Mouse (Mus musculus) limb, embryonic 15.5 days (tissue): Measurements from ENCODE around the gene Hrh3. TPM values are rescaled to one million over a fixed set of nuclear protein-coding genes. Genes with fewer than 3 reads are reported as not detected.

Experiments
- ATAC-seq: fragments of 200-750 bp; cut with Nextera tagmentation; 2 replicates; pipeline ENCODE4 v1.8.0; 2017; ENCODE audit warnings: low read depth, moderate TSS enrichment; ENCODE audit not compliant: insufficient number of reproducible peaks, low FRiP score, low TSS enrichment
- H3K27ac ChIP-seq: fragments of 300-500 bp; sonication (generic); 2 replicates; pipeline ENCODE4 v1.5.1; 2015; ENCODE audit warnings: moderate library complexity, mild to moderate bottlenecking, inconsistent platforms
- H3K27me3 ChIP-seq: fragments of 300-500 bp; sonication (generic); 2 replicates; pipeline ENCODE4 v1.6.1; 2015; ENCODE audit warnings: inconsistent platforms
- H3K36me3 ChIP-seq: fragments of 300-500 bp; sonication (generic); 2 replicates; pipeline ENCODE4 v1.6.1; 2015; ENCODE audit warnings: inconsistent platforms
- H3K4me1 ChIP-seq: fragments of 300-500 bp; sonication (generic); 2 replicates; pipeline ENCODE4 v1.6.1; 2015; ENCODE audit warnings: inconsistent platforms
- H3K4me2 ChIP-seq: fragments of 300-500 bp; sonication (generic); 2 replicates; pipeline ENCODE4 v1.6.1; 2015; ENCODE audit warnings: mild to moderate bottlenecking, inconsistent platforms
- H3K4me3 ChIP-seq: fragments of 300-500 bp; sonication (generic); 2 replicates; pipeline ENCODE4 v1.5.1; 2015; ENCODE audit warnings: mild to moderate bottlenecking, inconsistent platforms
- H3K9ac ChIP-seq: fragments of 300-500 bp; sonication (generic); 2 replicates; pipeline ENCODE4 v1.6.1; 2015; ENCODE audit warnings: inconsistent platforms
- H3K9me3 ChIP-seq: fragments of 300-500 bp; sonication (generic); 2 replicates; pipeline ENCODE4 v1.6.1; 2016; ENCODE audit warnings: inconsistent platforms
- WGBS: fragments of 180-500 bp; shearing (Covaris S2); methylation state at CpG from one replicate; pipeline ENCODE4 v1.1.7; 2015; 5-methylcytosine and 5-hydroxymethylcytosine counted together
- polyA plus RNA-seq: library from polyadenylated mRNA; unstranded; fragments of >200 nt; fragmentation: Nextera tagmentation; extraction: Ambion mirVana; gene quantifications from 2 replicates; pipeline ENCODE4 v1.2.1, GENCODE M21; 2015

The Hrh3 gene
- polyA plus RNA-seq, 1 experiment from 2014 or later = not detected

- WGBS = 1% methylated on average over 57 of the region's 57 CpGs
- no peak overlapping the region for H3K9ac ChIP-seq
These were observed 924 bp downstream of the Hrh3 start for GRCm38 (mm10) chr2:180103151-180103977.

GRCm38 (mm10) chr2:180099529-180099928 lies 4.8 kb downstream of the Hrh3 start:
- no peak overlapping the region for H3K4me3 ChIP-seq
- peaks cover 21% of the 10 kb centered on the region for H3K4me1 ChIP-seq
- no peak overlapping the region for H3K9ac ChIP-seq
- no peaks in the 10 kb centered on the region for H3K36me3 ChIP-seq
- WGBS = 3% methylated on average over 15 of the region's 15 CpGs
- no peak overlapping the region for H3K27ac ChIP-seq
- no peak overlapping the region for H3K4me2 ChIP-seq
- no peak for ATAC-seq
- peaks cover 79% of the 10 kb centered on the region for H3K27me3 ChIP-seq
- no peaks in the 10 kb centered on the region for H3K9me3 ChIP-seq

More at GRCm38 (mm10) chr2:180103151-180103977, 924 bp downstream of the Hrh3 start:
- no peak for ATAC-seq
- peak overlapping the region; percentile 97 for H3K4me2 ChIP-seq
- no peaks in the 10 kb centered on the region for H3K36me3 ChIP-seq
- peak overlapping the region; percentile 49 for H3K4me3 ChIP-seq
- peaks cover 23% of the 10 kb centered on the region for H3K4me1 ChIP-seq
- H3K9me3 ChIP-seq = no peaks in the 10 kb centered on the region
- peaks cover 76% of the 10 kb centered on the region for H3K27me3 ChIP-seq
- H3K27ac ChIP-seq = no peak overlapping the region

GRCm38 (mm10) chr2:180098167-180098566 lies 6.1 kb downstream of the Hrh3 start:
- WGBS = 34% methylated on average over 5 of the region's 5 CpGs
- H3K4me3 ChIP-seq = no peak overlapping the region
- H3K27me3 ChIP-seq = peaks cover 66% of the 10 kb centered on the region

GRCm38 (mm10) chr2:180097585-180097984 lies 6.7 kb downstream of the Hrh3 start:
- Histone ChIP-seq H3K9me3 (no peaks in the 10 kb centered on the region), H3K4me1 (peaks cover 6% of the 10 kb centered on the region), H3K4me3 (no peak overlapping the region), H3K27ac (no peak overlapping the region), H3K9ac (no peak overlapping the region), H3K27me3 (peaks cover 60% of the 10 kb centered on the region), H3K4me2 (no peak overlapping the region), H3K36me3 (no peaks in the 10 kb centered on the region)
- 44% methylated on average over 3 of the region's 3 CpGs for WGBS
- ATAC-seq = no peak

More at GRCm38 (mm10) chr2:180098167-180098566, 6.1 kb downstream of the Hrh3 start:
- no peaks in the 10 kb centered on the region for H3K9me3 ChIP-seq
- peaks cover 7% of the 10 kb centered on the region for H3K4me1 ChIP-seq
- no peak overlapping the region for H3K27ac ChIP-seq
- no peak overlapping the region for H3K9ac ChIP-seq
- no peak for ATAC-seq
- H3K4me2 ChIP-seq = no peak overlapping the region
- H3K36me3 ChIP-seq = no peaks in the 10 kb centered on the region

GRCm38 (mm10) chr2:180095711-180096110 lies 8.6 kb downstream of the Hrh3 start:
- no peak for ATAC-seq
- H3K4me3 ChIP-seq = no peak overlapping the region
- H3K27ac ChIP-seq = no peak overlapping the region
- no peak overlapping the region for H3K9ac ChIP-seq
- peaks cover 41% of the 10 kb centered on the region for H3K27me3 ChIP-seq
- 39% methylated on average over 5 of the region's 5 CpGs for WGBS
- H3K9me3 ChIP-seq = no peaks in the 10 kb centered on the region
- H3K36me3 ChIP-seq = no peaks in the 10 kb centered on the region
- H3K4me1 ChIP-seq = peaks cover 6% of the 10 kb centered on the region
- H3K4me2 ChIP-seq = no peak overlapping the region

- ATAC-seq = peak; percentile 53; the same call in 1 of the 2 replicates
- no peak overlapping the region for H3K4me2 ChIP-seq
- no peaks in the 10 kb centered on the region for H3K9me3 ChIP-seq
- H3K36me3 ChIP-seq = 0 out of 2 replicates have a peak, but pooled peaks cover 9% of the 10 kb centered on the region
- 57% methylated on average over 11 of the region's 11 CpGs for WGBS
- peaks cover 2% of the 10 kb centered on the region; the same call in 1 of the 2 replicates for H3K27me3 ChIP-seq
- no peak overlapping the region for H3K4me3 ChIP-seq
- no peak overlapping the region for H3K27ac ChIP-seq
- no peak overlapping the region for H3K9ac ChIP-seq
- no peaks in the 10 kb centered on the region for H3K4me1 ChIP-seq
These were observed 14.0 kb downstream of the Hrh3 start for GRCm38 (mm10) chr2:180090285-180090684.

- H3K4me1 ChIP-seq = no peaks in the 10 kb centered on the region
- 83% methylated on average over 4 of the region's 4 CpGs for WGBS
- no peak for ATAC-seq
- peaks cover 18% of the 10 kb centered on the region for H3K36me3 ChIP-seq
- H3K9me3 ChIP-seq = no peaks in the 10 kb centered on the region
- H3K9ac ChIP-seq = no peak overlapping the region
- no peak overlapping the region for H3K4me3 ChIP-seq
- H3K4me2 ChIP-seq = no peak overlapping the region
- H3K27me3 ChIP-seq = 0 out of 2 replicates have a peak, but pooled peaks cover 2% of the 10 kb centered on the region
- H3K27ac ChIP-seq = no peak overlapping the region
These were observed 16.8 kb downstream of the Hrh3 start for GRCm38 (mm10) chr2:180087472-180087871.

- Histone ChIP-seq H3K4me2 (no peak overlapping the region), H3K27me3 (0 out of 2 replicates have a peak, but pooled peaks cover 2% of the 10 kb centered on the region), H3K4me1 (no peaks in the 10 kb centered on the region), H3K4me3 (no peak overlapping the region), H3K36me3 (peaks cover 23% of the 10 kb centered on the region), H3K9me3 (no peaks in the 10 kb centered on the region), H3K27ac (no peak overlapping the region), H3K9ac (no peak overlapping the region)
- WGBS = 78% methylated on average over 5 of the region's 5 CpGs
- no peak for ATAC-seq
These were observed 17.7 kb downstream of the Hrh3 start for GRCm38 (mm10) chr2:180086637-180087027.

- H3K36me3 ChIP-seq = peaks cover 23% of the 10 kb centered on the region
- H3K4me1 ChIP-seq = no peaks in the 10 kb centered on the region
- no peak overlapping the region for H3K4me2 ChIP-seq
- no peak overlapping the region for H3K27ac ChIP-seq
- no peak overlapping the region for H3K4me3 ChIP-seq
- 0 out of 2 replicates have a peak, but pooled peaks cover 2% of the 10 kb centered on the region for H3K27me3 ChIP-seq
- 68% methylated on average over 16 of the region's 16 CpGs for WGBS
- H3K9me3 ChIP-seq = no peaks in the 10 kb centered on the region
- no peak overlapping the region for H3K9ac ChIP-seq
- no peak for ATAC-seq
These were observed 18.2 kb downstream of the Hrh3 start for GRCm38 (mm10) chr2:180085926-180086636.

- ATAC-seq = no peak
- Histone ChIP-seq H3K9ac (no peak overlapping the region), H3K36me3 (peaks cover 29% of the 10 kb centered on the region), H3K4me1 (no peaks in the 10 kb centered on the region), H3K27ac (no peak overlapping the region), H3K4me3 (no peak overlapping the region), H3K27me3 (no peaks in the 10 kb centered on the region), H3K4me2 (no peak overlapping the region), H3K9me3 (no peaks in the 10 kb centered on the region)
- 24% methylated on average over 3 of the region's 3 CpGs for WGBS
These were observed 19.7 kb downstream of the Hrh3 start for GRCm38 (mm10) chr2:180084565-180084964.

GRCm38 (mm10) chr2:180083063-180083462 lies 21.2 kb downstream of the Hrh3 start:
- Histone ChIP-seq H3K36me3 (peaks cover 38% of the 10 kb centered on the region), H3K4me2 (no peak overlapping the region), H3K9me3 (no peaks in the 10 kb centered on the region), H3K27ac (no peak overlapping the region), H3K4me1 (no peaks in the 10 kb centered on the region), H3K4me3 (no peak overlapping the region), H3K9ac (no peak overlapping the region), H3K27me3 (no peaks in the 10 kb centered on the region)
- 88% methylated on average over 10 of the region's 10 CpGs for WGBS
- no peak for ATAC-seq

GRCm38 (mm10) chr2:180080680-180081079 lies 23.6 kb downstream of the Hrh3 start:
- WGBS = 93% methylated on average over 8 of the region's 8 CpGs
- no peaks in the 10 kb centered on the region for H3K27me3 ChIP-seq
- no peak overlapping the region for H3K27ac ChIP-seq
- peaks cover 45% of the 10 kb centered on the region for H3K36me3 ChIP-seq
- no peaks in the 10 kb centered on the region for H3K4me1 ChIP-seq
- no peak overlapping the region for H3K9ac ChIP-seq
- H3K4me3 ChIP-seq = no peak overlapping the region
- ATAC-seq = no peak
- no peaks in the 10 kb centered on the region for H3K9me3 ChIP-seq
- no peak overlapping the region for H3K4me2 ChIP-seq
